Mouse (Mus musculus): Measurements from ENCODE around the gene Gtf2b.

- TF ChIP-seq POLR2A (IDR thresholded peaks at IDR 0.05; ENCODE audit: borderline replicate concordance, low read depth, low read length) = no peak
- no peak for TF ChIP-seq CTCF (IDR thresholded peaks at IDR 0.05; ENCODE audit: low read depth, low read length)
These were observed 46.7 kb downstream of the Gtf2b start for GRCm38 (mm10) chr3:142811582-142811981.

Data from bone marrow macrophage, adult 2 months (primary cell).